Mouse (Mus musculus) monocyte, adult 59 days (primary cell): ENCODE results near the gene Trim26. TPM values are rescaled to one million over a fixed set of nuclear protein-coding genes. Genes with fewer than 3 reads are reported as not detected.

Source experiments
- total RNA-seq, 2 experiments: library from RNA; stranded (reverse); gene quantifications; one replicate each; pipeline ENCODE4 v1.2.4; 2023

The Trim26 gene
- 100 to 1,000 TPM in 1 of 2 experiments, 10 to 100 TPM in 1; 87.5 to 100 TPM for total RNA-seq

GRCm38 (mm10) chr17:36836874-36837647 is at the start of gene Trim26:
Trim26 (plus strand) TSS chr17:36837134.

GRCm38 (mm10) chr17:36811871-36812270 is 25.1 kb upstream of the Trim26 start, which contains the start of gene H2-M10.6:
H2-M10.6 (plus strand) TSS chr17:36812171.

GRCm38 (mm10) chr17:36866719-36867527 is 30.0 kb downstream of the Trim26 start, which contains the start of gene Trim15:
Trim15 (minus strand) TSS chr17:36867210.

GRCm38 (mm10) chr17:36869284-36869954 is 32.5 kb downstream of the Trim26 start, which contains the start of gene Trim10:
Trim10 (plus strand) TSS chr17:36869574.

GRCm38 (mm10) chr17:36890073-36890903 is 53.4 kb downstream of the Trim26 start, which contains the start of gene Trim40:
Trim40 (minus strand) TSS chr17:36890123.

GRCm38 (mm10) chr17:36897552-36898205 is 60.7 kb downstream of the Trim26 start, which contains the start of gene Trim31:
Trim31 (plus strand) TSS chr17:36898118.

Other genes with a start within 250 kb of the Trim26 start
- gene H2-M9, start 194.5 kb upstream of the Trim26 start, total RNA-seq = not detected
- not detected for gene H2-M1, start 164.9 kb upstream of the Trim26 start, total RNA-seq
- gene H2-M10.5, start 64.2 kb upstream of the Trim26 start, total RNA-seq = not detected
- not detected for gene H2-M10.6, start 25.0 kb upstream of the Trim26 start, total RNA-seq
- gene Trim15, start 30.1 kb downstream of the Trim26 start, total RNA-seq = not detected
- not detected for gene Trim10, start 32.4 kb downstream of the Trim26 start, total RNA-seq
- gene Trim40, start 53.0 kb downstream of the Trim26 start, total RNA-seq = not detected
- not detected for gene Trim31, start 61.0 kb downstream of the Trim26 start, total RNA-seq
- not detected for gene Rnf39, start 105.8 kb downstream of the Trim26 start, total RNA-seq
- gene Ppp1r11, start 114.6 kb downstream of the Trim26 start, total RNA-seq = 10 to 100 TPM; 56.1 to 56.3 TPM
- 10 to 100 TPM; 57.4 to 59.8 TPM for gene Znrd1, start 121.4 kb downstream of the Trim26 start, total RNA-seq
- gene Znrd1as, start 121.5 kb downstream of the Trim26 start, total RNA-seq = 1 to 10 TPM; 1.9 to 2.2 TPM
- not detected for gene 2410137M14Rik, start 144.1 kb downstream of the Trim26 start, total RNA-seq
- gene H2-M5, start 152.4 kb downstream of the Trim26 start, total RNA-seq = not detected
- under 1 TPM in 1 of 2 experiments, not detected in 1; 0.39 TPM for gene Zfp57, start 164.0 kb downstream of the Trim26 start, total RNA-seq
- not detected for gene Mog, start 186.3 kb downstream of the Trim26 start, total RNA-seq
- 10 to 100 TPM; 20.2 to 28.2 TPM for gene Gabbr1, start 208.8 kb downstream of the Trim26 start, total RNA-seq